Mouse (Mus musculus): ENCODE measurements around the gene Tsc1.

- TF ChIP-seq TAL1 (IDR thresholded peaks at IDR 0.05; ENCODE audit: low read length) (no peak), GATA1 (IDR thresholded peaks at IDR 0.05; ENCODE audit: low read length) (no peak)
These were observed 49.5 kb upstream of the Tsc1 start for GRCm38 (mm10) chr2:28591479-28591878.
